Mouse (Mus musculus) embryonic fibroblast, embryonic 13.5 days (primary cell): Measurements from ENCODE around the gene Dohh.

Experiments used
- CTCF ChIP-seq: IDR thresholded peaks from 2 replicates; pipeline ENCODE4 v1.5.1; 2011; ENCODE audit warnings: mild to moderate bottlenecking, control low read depth, low read length, moderate library complexity, borderline replicate concordance; ENCODE audit not compliant: insufficient read depth
- POLR2A ChIP-seq: IDR thresholded peaks from 2 replicates; pipeline ENCODE4 v1.6.1; 2011; ENCODE audit warnings: low read depth, mild to moderate bottlenecking, control low read depth, low read length, moderate library complexity

DNA sequence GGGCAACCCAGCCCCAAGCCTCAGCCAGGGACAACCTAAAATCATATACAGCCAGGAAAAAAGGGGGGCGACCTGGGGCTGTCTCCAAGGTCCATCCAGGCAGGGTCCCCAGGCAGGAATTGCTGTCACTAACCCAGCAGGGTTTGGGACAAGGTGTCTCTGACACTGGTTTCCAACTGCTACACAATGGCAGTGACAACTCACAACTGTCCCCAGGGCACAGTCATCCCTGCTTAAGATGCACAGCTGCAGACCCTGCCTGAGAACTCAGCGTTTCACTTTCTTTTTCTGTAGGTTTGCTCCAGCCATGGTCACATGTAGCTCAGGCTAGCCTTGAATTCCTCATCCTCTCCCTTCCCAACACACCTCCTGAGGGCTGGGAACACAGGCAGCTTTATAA is 44.9 kb downstream of the Dohh start:
- no peak for TF ChIP-seq CTCF
- no peak for TF ChIP-seq POLR2A
